Mouse (Mus musculus): ENCODE data around the gene 9430038I01Rik. TPM values are rescaled to one million over a fixed set of nuclear protein-coding genes. Genes with fewer than 3 reads are reported as not detected.

The 9430038I01Rik gene
- total RNA-seq, 2 experiments from 2014 or later, result 0.51 TPM; not detected in 1

DNA sequence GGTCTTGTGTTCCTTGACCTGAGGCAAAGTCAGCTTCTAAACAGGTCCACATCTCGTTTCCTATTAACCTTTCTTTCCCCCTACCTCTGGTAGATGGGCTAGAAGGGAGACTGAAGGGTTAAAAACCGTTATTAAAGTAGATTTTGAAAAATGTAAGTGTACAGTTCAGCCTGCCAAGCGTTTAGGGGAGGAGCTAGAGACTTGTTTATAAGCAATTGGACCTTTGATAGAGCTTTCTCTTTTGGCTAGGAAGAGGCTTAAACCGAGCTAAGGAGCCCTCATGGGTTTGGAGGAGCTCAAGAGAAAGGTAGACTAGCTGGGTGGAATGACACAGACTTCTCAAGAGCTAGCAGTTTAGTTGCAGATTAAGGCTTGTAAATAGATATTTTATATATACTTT is 38.8 kb downstream of the 9430038I01Rik start:
- peak; percentile 69; the same call in 1 of the 2 replicates for ATAC-seq (replicated peaks; ENCODE audit: low FRiP score, poor library complexity, severe bottlenecking)

DNA sequence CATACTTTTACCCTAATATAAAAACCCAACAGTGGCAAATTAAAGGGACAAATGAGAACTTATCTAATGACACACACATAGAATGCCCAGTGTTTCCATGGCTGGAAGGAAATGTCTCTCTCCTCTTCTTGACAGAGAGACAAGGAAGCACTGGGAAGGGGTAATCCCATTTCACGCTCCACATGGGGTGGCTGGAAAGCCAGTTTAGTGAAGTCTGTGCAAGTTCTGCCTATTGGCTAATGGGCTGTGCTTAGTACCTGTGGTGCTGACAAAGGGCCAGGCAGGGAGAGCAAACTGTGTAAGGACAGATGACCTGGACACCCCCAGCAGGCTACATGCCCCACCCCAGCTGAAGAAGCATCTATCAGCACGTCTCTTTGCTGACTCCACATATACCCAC is 40.4 kb downstream of the 9430038I01Rik start:
- no peak for ATAC-seq (replicated peaks; ENCODE audit: low FRiP score, poor library complexity, severe bottlenecking)

DNA sequence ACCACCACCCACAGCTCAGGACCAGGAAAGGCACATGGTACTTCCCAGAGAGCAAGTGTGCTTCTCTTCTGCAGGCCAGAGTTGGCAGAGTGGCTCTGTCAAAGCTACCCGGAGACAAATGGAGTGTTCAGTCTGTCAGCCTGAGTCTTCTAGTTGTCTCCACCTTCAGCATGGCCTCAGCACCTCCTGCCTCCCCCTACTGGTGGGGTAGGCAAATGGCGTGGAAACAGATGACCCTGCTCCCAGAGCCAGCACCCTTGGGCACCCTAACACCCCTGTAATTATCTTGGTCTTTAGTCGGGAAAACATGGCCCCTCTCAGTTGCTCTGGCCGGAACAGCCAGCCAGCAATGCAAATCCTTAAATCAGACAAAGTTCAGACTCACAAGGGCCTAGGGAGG is 43.8 kb downstream of the 9430038I01Rik start:
- ATAC-seq (replicated peaks; ENCODE audit: low FRiP score, poor library complexity, severe bottlenecking), result no peak

DNA sequence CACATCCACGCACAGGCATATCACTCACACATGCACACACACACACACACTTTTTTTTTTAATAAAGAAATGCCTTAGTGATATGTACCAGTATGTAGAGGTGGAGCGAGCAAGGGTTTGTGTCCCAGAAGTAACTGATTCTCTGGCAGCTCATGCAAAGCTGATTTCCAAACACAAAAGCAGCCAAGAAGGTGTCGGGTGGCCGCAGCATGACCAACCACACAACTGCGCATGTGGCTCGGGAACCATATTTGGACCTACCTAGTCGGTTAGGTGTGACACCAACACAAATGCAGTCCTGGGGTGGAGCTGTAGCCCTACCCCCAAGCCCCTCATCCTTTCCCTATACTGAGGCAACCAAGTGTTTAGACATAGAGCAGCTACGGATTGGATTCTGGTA is 45.5 kb downstream of the 9430038I01Rik start:
- ATAC-seq (replicated peaks; ENCODE audit: low FRiP score, poor library complexity, severe bottlenecking), result no peak

DNA sequence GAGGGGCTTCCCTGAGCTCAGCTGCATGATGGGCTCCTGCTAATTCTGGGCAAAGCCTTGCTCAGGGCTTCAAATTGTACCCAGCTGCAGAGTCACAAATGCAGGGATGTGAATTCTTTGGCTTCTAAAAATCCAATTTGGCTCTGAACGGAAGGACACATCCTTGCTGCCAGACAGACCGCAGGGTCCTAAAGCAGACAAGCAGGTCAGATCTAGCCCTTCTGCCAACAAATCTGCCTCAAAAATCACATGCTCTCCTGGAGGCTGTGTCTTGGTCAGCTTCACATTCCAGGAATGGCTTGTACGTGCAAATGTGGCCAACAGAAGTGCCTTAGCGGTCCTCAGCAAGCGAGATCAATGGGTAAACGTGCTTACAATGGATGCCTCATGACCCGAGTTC is 46.0 kb downstream of the 9430038I01Rik start:
- no peak for ATAC-seq (replicated peaks; ENCODE audit: low FRiP score, poor library complexity, severe bottlenecking)

DNA sequence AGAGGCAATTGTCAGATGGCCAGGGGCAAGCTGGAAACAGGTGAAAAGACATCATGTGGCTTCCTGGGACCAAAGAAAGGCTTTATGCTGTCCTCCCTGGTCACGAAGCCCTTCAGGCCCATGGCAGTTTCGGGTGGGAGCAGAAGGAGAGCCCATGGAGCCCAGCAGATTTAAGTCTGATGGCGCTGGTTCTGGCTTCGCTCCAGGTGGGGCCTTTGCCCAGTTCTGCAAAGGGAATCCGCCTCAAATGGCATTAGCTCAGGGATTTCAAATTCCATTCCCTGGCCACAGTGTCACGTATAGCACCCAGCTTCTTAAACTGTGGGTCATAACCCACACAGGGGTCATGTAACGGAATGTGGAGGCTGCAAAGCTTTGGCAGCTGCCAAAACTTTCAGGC is 63.7 kb downstream of the 9430038I01Rik start:
- ATAC-seq (replicated peaks; ENCODE audit: low FRiP score, poor library complexity, severe bottlenecking), result no peak

DNA sequence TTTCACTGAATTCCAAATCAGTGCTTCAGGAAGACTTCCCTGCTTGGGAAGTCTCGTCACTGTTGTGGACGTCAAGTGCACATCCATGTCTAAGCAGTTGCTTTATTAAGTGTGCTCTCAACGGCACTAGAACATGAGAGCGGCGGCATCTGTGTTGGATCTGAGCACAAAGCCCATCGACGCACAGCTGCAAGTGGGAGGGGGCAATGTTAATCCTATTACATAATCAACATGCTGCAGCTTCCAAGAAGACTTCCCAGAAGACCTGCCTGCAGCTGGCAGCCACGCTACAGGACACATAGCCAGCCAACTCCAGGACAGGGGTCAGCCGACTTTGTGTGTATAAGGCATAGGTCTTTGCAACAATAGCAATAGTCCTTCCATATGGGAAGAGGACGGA is 64.5 kb downstream of the 9430038I01Rik start:
- ATAC-seq (replicated peaks; ENCODE audit: low FRiP score, poor library complexity, severe bottlenecking), result no peak

DNA sequence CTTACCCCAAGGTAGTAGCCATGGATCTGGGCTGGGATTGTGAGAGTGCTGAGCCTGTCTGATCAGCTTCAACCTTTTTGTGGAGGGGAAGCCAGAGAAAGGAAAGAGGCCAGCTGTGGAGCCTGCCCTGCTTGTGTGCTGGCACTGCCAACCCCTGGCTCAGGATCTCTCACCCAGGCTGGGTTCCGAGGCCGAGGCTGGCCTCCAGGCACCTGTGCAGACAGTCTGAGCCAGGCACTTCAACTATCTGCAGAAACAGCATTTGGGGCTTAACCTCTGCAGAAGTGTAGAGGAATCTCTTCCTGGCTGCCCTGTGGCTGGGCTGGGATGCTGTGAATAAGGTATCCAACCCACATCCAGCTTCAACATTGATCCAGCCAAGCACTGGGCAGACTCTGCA is 76.6 kb downstream of the 9430038I01Rik start:
- no peak for ATAC-seq (replicated peaks; ENCODE audit: low FRiP score, poor library complexity, severe bottlenecking)

Other genes with a start within 250 kb of the 9430038I01Rik start
- 0.84 TPM in 1 of 2 replicates, not detected in the other for gene Ebf3, start 96.3 kb downstream of the 9430038I01Rik start, total RNA-seq (2015; ENCODE audit: low replicate concordance)
- gene Ebf3, start 96.3 kb downstream of the 9430038I01Rik start, total RNA-seq (2017; ENCODE audit: low replicate concordance), result 0.17 TPM in 1 of 2 replicates, not detected in the other
- gene Glrx3, start 26.9 kb upstream of the 9430038I01Rik start, total RNA-seq (2015; ENCODE audit: low replicate concordance), result 22.7 and 25.7 TPM in 2 replicates
- 27.1 and 28.6 TPM in 2 replicates for gene Glrx3, start 26.9 kb upstream of the 9430038I01Rik start, total RNA-seq (2017; ENCODE audit: low replicate concordance)